Mouse (Mus musculus): ENCODE measurements around the gene Olfr700. TPM values are rescaled to one million over a fixed set of nuclear protein-coding genes. Genes with fewer than 3 reads are reported as not detected.
"Not testable (repeated sequence)": the region's sequence is repeated elsewhere in the genome, so short reads cannot be mapped to it uniquely, and the experiment has no call there.

Olfr700 gene
- not detected in 2 replicates for polyA plus RNA-seq (2016; fragmentation: Nextera tagmentation; extraction: Ambion mirVana)

DNA sequence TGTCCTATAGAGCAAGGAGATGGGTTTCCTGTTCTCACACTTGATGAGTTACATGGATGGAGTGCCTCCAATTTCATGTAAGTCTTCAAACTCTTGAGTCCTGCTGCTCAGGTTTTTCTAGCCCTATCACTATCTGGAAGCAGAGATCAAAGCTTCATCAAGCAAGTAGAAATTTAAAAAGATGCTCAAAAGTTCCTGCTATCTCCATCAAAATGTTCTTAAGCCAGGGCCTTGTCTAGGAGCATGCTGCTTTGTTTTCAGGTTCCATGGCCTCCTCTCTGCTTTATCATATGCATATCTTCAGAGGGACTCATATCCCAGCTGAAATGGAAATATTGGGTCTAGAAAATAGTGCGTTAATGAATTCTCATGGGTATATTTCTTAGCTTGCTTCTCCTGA, at the start of gene Olfr700:
Olfr700 (minus strand) TSS at position 101 of the 400 bp plus-strand sequence.
- no peaks in the 10 kb centered on the region for H3K36me3 ChIP-seq (replicated peaks)
- H3K27ac ChIP-seq (replicated peaks): no peak within 1 kb of the TSS
- no peaks in the 10 kb centered on the region for H3K27me3 ChIP-seq (replicated peaks; ENCODE audit: low read depth, poor library complexity, severe bottlenecking)
- no peaks in the 10 kb centered on the region for H3K9me3 ChIP-seq
- H3K4me3 ChIP-seq: no peak within 1 kb of the TSS
- WGBS: 92% methylated on average over 1 of the region's 1 CpGs
- no peaks in the 10 kb centered on the region for H3K4me1 ChIP-seq
- DNase-seq (ENCODE audit: low spot score): no peak

DNA sequence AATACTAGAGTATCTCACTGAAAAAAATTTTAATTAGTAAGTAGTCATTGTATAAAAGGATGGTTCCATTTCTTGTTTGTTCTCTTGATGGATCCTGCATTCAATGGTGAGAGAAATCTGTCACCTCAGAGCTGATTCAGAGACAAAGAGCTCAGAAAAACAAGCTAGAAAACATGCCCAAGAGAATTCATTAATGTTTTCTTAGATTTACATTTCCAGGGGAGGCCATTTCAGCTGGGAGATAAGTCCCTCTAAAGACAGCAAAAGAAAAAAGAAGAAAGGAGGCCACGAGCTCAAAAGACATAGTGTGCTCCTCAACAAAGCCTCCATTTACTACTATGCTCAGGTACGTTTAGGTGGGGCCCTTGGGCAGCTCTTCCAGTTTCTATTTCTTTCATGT, 34.4 kb upstream of the Olfr700 start, which contains the start of gene Olfr703:
Olfr703 (plus strand) TSS at position 301 of the 400 bp plus-strand sequence.
- no peaks in the 10 kb centered on the region for H3K4me1 ChIP-seq
- H3K27me3 ChIP-seq (replicated peaks; ENCODE audit: low read depth, poor library complexity, severe bottlenecking): no peaks in the 10 kb centered on the region
- H3K36me3 ChIP-seq (replicated peaks): no peaks in the 10 kb centered on the region
- DNase-seq (ENCODE audit: low spot score): no peak
- H3K4me3 ChIP-seq: no peak within 1 kb of the TSS
- no peak within 1 kb of the TSS for H3K27ac ChIP-seq (replicated peaks)
- 61% methylated on average over 2 of the region's 2 CpGs for WGBS
- H3K9me3 ChIP-seq: no peaks in the 10 kb centered on the region

DNA sequence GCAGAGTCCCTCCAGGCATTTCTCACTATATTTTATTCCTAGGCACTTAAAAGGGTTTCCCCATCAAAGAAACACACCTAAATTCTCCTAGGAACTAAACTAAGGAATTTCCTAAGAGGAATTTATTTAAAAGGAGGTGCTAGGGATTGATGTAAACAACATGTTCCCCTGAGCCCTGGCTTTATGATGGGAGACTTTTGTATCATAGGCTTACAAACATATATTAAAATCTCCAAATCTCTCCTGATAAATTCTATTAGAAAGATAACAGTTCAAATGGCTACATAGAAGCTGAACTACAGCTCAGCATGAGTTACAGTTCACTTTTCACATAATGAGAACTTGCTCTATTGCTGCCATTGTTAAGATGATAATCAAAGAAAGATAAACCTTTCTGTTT, 25.2 kb upstream of the Olfr700 start, which contains the start of gene Olfr702:
Olfr702 (minus strand) TSS at position 101 of the 400 bp plus-strand sequence.
- H3K27ac ChIP-seq (replicated peaks): no peak within 1 kb of the TSS
- no peaks in the 10 kb centered on the region for H3K27me3 ChIP-seq (replicated peaks; ENCODE audit: low read depth, poor library complexity, severe bottlenecking)
- no peaks in the 10 kb centered on the region for H3K36me3 ChIP-seq (replicated peaks)
- DNase-seq (ENCODE audit: low spot score): no peak
- H3K4me3 ChIP-seq: no peak within 1 kb of the TSS
- no peaks in the 10 kb centered on the region for H3K4me1 ChIP-seq
- no peaks in the 10 kb centered on the region for H3K9me3 ChIP-seq

DNA sequence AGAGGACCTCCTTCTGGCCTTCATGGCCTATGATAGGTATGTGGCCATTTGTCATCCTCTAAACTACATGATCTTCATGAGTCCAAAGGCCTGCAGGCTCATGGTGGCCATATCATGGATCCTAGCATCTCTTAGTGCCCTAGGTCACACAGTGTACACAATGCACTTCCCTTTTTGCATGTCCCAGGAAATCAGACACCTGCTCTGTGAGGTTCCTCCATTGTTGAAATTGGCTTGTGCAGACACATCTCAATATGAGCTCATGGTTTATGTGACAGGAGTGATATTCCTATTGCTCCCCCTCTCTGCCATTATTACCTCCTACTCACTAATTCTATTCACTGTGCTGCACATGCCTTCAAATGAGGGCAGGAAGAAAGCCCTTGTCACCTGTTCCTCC, 9.8 kb upstream of the Olfr700 start:
- no peak overlapping the region for H3K4me3 ChIP-seq
- no peak for DNase-seq (ENCODE audit: low spot score)
- no peak overlapping the region for H3K27ac ChIP-seq (replicated peaks)
- H3K27me3 ChIP-seq (replicated peaks; ENCODE audit: low read depth, poor library complexity, severe bottlenecking): no peaks in the 10 kb centered on the region
- H3K36me3 ChIP-seq (replicated peaks): no peaks in the 10 kb centered on the region
- H3K4me1 ChIP-seq: no peaks in the 10 kb centered on the region
- no peaks in the 10 kb centered on the region for H3K9me3 ChIP-seq

DNA sequence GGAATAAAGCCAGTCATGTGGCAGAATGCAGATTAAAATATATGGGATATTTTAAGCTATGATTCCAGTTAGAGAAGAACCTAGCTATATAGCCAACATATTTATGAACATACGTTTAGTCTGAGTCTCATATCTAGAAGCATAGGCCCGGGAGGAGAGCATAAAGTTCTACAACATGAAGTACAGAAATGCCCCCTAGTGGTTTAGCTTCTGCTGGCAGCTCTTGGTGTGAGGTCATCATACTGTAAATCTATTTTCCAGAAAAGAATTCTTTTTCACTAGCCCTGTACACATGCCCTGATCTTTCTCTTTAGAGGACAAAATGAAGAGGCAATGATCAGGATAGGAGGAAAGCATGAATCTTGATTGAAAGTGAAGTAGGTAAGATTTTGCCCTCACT, 7.1 kb upstream of the Olfr700 start:
- no peak for DNase-seq (ENCODE audit: low spot score)
- H3K36me3 ChIP-seq (replicated peaks): no peaks in the 10 kb centered on the region

DNA sequence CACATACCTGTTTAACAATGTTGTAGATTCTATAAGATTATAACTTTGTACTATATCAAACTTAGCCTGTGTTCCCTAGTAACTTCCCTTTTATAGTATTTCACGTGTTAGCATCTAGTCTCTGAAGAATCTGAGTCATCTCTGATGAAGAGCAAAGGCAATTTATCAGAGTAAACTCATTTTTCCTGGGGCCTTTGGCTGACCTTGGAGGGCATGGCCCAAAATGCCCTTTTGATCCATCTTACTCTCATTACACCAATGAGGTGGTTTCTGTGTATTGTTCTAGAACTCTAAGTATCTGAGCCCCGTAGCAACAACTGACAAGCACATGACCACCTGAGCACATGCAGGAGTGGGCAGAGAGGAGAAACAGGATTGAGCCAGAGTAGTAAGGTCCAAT, 5.2 kb upstream of the Olfr700 start, which contains the start of gene Olfr701:
Olfr701 (plus strand) TSS at position 301 of the 400 bp plus-strand sequence.
- H3K4me3 ChIP-seq: no peak within 1 kb of the TSS
- DNase-seq (ENCODE audit: low spot score): no peak
- H3K9me3 ChIP-seq: no peaks in the 10 kb centered on the region
- H3K27ac ChIP-seq (replicated peaks): no peak within 1 kb of the TSS
- H3K4me1 ChIP-seq: no peaks in the 10 kb centered on the region
- H3K27me3 ChIP-seq (replicated peaks; ENCODE audit: low read depth, poor library complexity, severe bottlenecking): no peaks in the 10 kb centered on the region
- WGBS: 87% methylated on average over 2 of the region's 2 CpGs
- no peaks in the 10 kb centered on the region for H3K36me3 ChIP-seq (replicated peaks)

More for the DNA sequence above, 7.1 kb upstream of the Olfr700 start:
- Histone ChIP-seq H3K4me1 (no peaks in the 10 kb centered on the region), H3K4me3 (no peak overlapping the region), H3K27ac (replicated peaks) (no peak overlapping the region), H3K27me3 (replicated peaks; ENCODE audit: low read depth, poor library complexity, severe bottlenecking) (no peaks in the 10 kb centered on the region), H3K9me3 (no peaks in the 10 kb centered on the region)
- WGBS: 65% methylated on average over 2 of the region's 2 CpGs

DNA sequence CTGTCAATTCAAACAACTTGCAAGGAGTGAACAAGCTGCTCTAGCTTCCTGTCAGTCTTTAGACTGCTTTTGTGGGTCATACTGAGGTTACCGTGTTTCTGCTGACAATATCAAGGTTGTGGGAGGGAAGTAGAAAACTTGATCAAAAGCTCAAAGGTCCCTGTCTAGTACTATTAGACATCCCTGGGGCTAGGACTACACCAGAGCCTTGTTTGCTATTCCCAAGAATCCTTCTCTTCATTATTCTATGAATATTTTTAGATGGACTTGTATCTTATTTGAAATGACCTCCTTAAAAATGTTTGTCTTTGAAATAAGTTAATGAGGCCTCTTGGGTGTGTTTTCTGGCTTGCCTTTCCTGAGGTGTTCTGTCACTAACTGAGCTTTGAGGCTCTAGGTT, 15.5 kb downstream of the Olfr700 start, which contains the start of gene Olfr699:
Olfr699 (minus strand) TSS at position 101 of the 400 bp plus-strand sequence.
- H3K4me1 ChIP-seq: no peaks in the 10 kb centered on the region
- H3K4me3 ChIP-seq: no peak within 1 kb of the TSS
- no peaks in the 10 kb centered on the region for H3K9me3 ChIP-seq
- no peaks in the 10 kb centered on the region for H3K36me3 ChIP-seq (replicated peaks)
- WGBS: 92% methylated on average over 1 of the region's 1 CpGs
- no peaks in the 10 kb centered on the region for H3K27me3 ChIP-seq (replicated peaks; ENCODE audit: low read depth, poor library complexity, severe bottlenecking)
- no peak within 1 kb of the TSS for H3K27ac ChIP-seq (replicated peaks)
- no peak for DNase-seq (ENCODE audit: low spot score)

DNA sequence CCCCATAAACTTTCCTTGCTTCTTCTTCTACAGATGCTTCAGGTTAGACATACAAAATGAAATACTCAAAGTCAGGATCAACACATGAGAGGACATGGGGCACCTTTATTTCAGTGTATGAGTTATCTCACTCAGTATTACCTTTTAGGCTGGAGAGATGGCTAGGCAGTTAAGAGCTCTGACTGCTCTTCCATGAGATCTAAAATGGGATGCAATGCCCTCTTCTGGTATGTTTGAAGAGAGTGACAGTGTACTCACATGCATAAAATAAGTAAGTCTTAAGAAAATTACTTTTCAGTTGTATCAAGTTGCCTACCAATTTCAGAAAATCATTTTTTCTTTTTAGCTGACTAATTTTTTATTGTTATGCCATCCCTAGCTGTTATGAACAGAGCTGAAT, 20.3 kb downstream of the Olfr700 start:
- DNase-seq (ENCODE audit: low spot score): no peak
- no peaks in the 10 kb centered on the region for H3K36me3 ChIP-seq (replicated peaks)
- H3K4me3 ChIP-seq: no peak overlapping the region
- H3K27me3 ChIP-seq (replicated peaks; ENCODE audit: low read depth, poor library complexity, severe bottlenecking): no peaks in the 10 kb centered on the region
- H3K9me3 ChIP-seq: no peaks in the 10 kb centered on the region
- H3K4me1 ChIP-seq: no peaks in the 10 kb centered on the region
- H3K27ac ChIP-seq (replicated peaks): no peak overlapping the region

DNA sequence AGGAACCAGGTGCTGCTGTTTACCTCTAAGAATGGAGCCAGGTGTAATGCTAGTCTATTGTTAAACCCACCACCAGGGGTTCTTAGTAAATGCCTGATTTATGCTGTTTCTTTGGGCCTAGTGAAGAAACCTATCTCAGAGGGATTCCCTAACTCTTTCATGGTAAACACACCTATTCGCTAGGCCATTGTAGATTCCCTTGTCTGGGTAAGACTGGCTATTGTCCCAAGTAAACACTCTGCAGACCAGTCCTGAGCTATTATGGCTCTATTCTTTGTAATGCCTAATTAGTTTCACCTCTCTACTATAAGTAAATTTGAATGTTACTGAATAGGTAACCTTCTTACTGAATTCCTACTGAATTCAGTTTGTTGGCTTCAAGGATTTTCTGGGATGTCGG, 47.6 kb downstream of the Olfr700 start:
- H3K27ac ChIP-seq (replicated peaks); DNase-seq (ENCODE audit: low spot score); H3K36me3 ChIP-seq (replicated peaks); H3K27me3 ChIP-seq (replicated peaks; ENCODE audit: low read depth, poor library complexity, severe bottlenecking); H3K4me1 ChIP-seq; H3K9me3 ChIP-seq; H3K4me3 ChIP-seq: not testable (repeated sequence)
- 92% methylated on average over 2 of the region's 2 CpGs for WGBS

DNA sequence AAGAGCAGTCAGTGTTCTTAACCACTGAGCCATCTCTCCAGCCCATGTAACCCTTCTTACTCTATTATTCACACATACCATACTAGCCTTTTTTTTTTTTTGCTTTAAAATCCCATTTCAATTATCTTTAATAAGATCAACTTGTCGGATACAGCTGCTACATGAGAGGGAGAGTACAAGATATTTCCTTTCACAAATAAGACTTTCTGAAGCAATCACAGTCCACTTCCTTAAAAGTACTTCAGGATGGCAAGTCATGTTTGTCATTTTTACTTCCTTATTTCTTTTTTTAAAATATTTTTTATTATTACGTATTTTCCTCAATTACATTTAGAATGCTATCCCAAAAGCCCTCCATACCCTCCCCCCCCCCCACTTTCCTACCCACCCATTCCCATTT, 49.8 kb downstream of the Olfr700 start:
- Histone ChIP-seq H3K27ac (replicated peaks) (no peak overlapping the region), H3K4me3 (no peak overlapping the region), H3K27me3 (replicated peaks; ENCODE audit: low read depth, poor library complexity, severe bottlenecking) (no peaks in the 10 kb centered on the region), H3K9me3 (0 out of 2 replicates have a peak, but pooled peaks cover 3% of the 10 kb centered on the region), H3K4me1 (no peaks in the 10 kb centered on the region), H3K36me3 (replicated peaks) (no peaks in the 10 kb centered on the region)
- no peak for DNase-seq (ENCODE audit: low spot score)
- WGBS: 95% methylated on average over 2 of the region's 2 CpGs

Other genes starting within 250 kb of the Olfr700 start
- 0.05 TPM in 1 of 2 replicates, not detected in the other for gene Olfr693, start 128.2 kb downstream of the Olfr700 start, polyA plus RNA-seq (2016; fragmentation: Nextera tagmentation; extraction: Ambion mirVana)
- not detected in 2 replicates for gene Olfr694, start 117.0 kb downstream of the Olfr700 start, polyA plus RNA-seq (2016; fragmentation: Nextera tagmentation; extraction: Ambion mirVana)
- not detected in 2 replicates for gene Olfr695, start 92.4 kb downstream of the Olfr700 start, polyA plus RNA-seq (2016; fragmentation: Nextera tagmentation; extraction: Ambion mirVana)
- gene Olfr697, start 66.4 kb downstream of the Olfr700 start, polyA plus RNA-seq (2016; fragmentation: Nextera tagmentation; extraction: Ambion mirVana): not detected in 2 replicates
- not detected in 2 replicates for gene Olfr698, start 53.4 kb downstream of the Olfr700 start, polyA plus RNA-seq (2016; fragmentation: Nextera tagmentation; extraction: Ambion mirVana)
- gene Olfr699, start 15.6 kb downstream of the Olfr700 start, polyA plus RNA-seq (2016; fragmentation: Nextera tagmentation; extraction: Ambion mirVana): not detected in 2 replicates
- not detected in 2 replicates for gene Olfr701, start 5.3 kb upstream of the Olfr700 start, polyA plus RNA-seq (2016; fragmentation: Nextera tagmentation; extraction: Ambion mirVana)
- not detected in 2 replicates for gene Olfr702, start 25.1 kb upstream of the Olfr700 start, polyA plus RNA-seq (2016; fragmentation: Nextera tagmentation; extraction: Ambion mirVana)
- not detected in 2 replicates for gene Olfr703, start 34.5 kb upstream of the Olfr700 start, polyA plus RNA-seq (2016; fragmentation: Nextera tagmentation; extraction: Ambion mirVana)
- not detected in 2 replicates for gene Olfr704, start 54.4 kb upstream of the Olfr700 start, polyA plus RNA-seq (2016; fragmentation: Nextera tagmentation; extraction: Ambion mirVana)
- gene Olfr705, start 68.1 kb upstream of the Olfr700 start, polyA plus RNA-seq (2016; fragmentation: Nextera tagmentation; extraction: Ambion mirVana): not detected in 2 replicates
- not detected in 2 replicates for gene Olfr706, start 79.3 kb upstream of the Olfr700 start, polyA plus RNA-seq (2016; fragmentation: Nextera tagmentation; extraction: Ambion mirVana)
- gene Olfr707, start 92.4 kb upstream of the Olfr700 start, polyA plus RNA-seq (2016; fragmentation: Nextera tagmentation; extraction: Ambion mirVana): not detected in 2 replicates
- not detected in 2 replicates for gene Olfr1532-ps1, start 99.2 kb upstream of the Olfr700 start, polyA plus RNA-seq (2016; fragmentation: Nextera tagmentation; extraction: Ambion mirVana)
- gene Olfr709-ps1, start 123.4 kb upstream of the Olfr700 start, polyA plus RNA-seq (2016; fragmentation: Nextera tagmentation; extraction: Ambion mirVana): not detected in 2 replicates
- not detected in 2 replicates for gene Olfr710, start 139.5 kb upstream of the Olfr700 start, polyA plus RNA-seq (2016; fragmentation: Nextera tagmentation; extraction: Ambion mirVana)
- gene Olfr6, start 155.1 kb upstream of the Olfr700 start, polyA plus RNA-seq (2016; fragmentation: Nextera tagmentation; extraction: Ambion mirVana): not detected in 2 replicates
- gene Olfr711, start 166.6 kb upstream of the Olfr700 start, polyA plus RNA-seq (2016; fragmentation: Nextera tagmentation; extraction: Ambion mirVana): not detected in 2 replicates
- gene Olfr2, start 197.2 kb upstream of the Olfr700 start, polyA plus RNA-seq (2016; fragmentation: Nextera tagmentation; extraction: Ambion mirVana): not detected in 2 replicates
- gene Olfr713, start 222.3 kb upstream of the Olfr700 start, polyA plus RNA-seq (2016; fragmentation: Nextera tagmentation; extraction: Ambion mirVana): not detected in 2 replicates